28 mouse cellular contexts compared by ENCODE assay signal in the genomic region with DNA sequence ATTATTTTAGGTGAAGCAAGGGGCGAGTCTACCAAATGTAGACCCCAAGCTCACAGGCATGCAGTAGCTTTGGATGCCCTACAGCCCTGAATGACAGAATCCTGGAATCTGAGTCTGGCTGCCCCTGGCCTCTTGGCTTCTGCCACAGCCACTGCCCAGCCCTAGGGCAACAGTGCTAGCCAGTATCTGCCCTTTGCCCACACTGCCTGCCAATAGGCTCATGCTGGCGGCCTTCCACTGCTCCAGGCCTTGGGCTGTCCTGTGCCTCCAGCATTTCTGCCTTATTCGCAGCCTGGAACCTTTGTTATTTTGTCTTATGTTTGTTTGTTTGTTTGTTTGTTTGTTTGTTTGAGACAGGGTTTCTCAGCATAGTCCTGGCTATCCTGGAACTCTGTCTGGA. TPM values are rescaled to one million over a fixed set of nuclear protein-coding genes. Genes with fewer than 3 reads are reported as not detected.
DNase-seq lines count a peak whose midpoint lies in the region; ATAC-seq and TF ChIP-seq lines count a peak whose summit lies in the region.
"Had no signal": no experiment of that assay in that cellular context is flagged by ENCODE, and none has a peak within 500 bp of the region (broad histone marks: within the 10 kb centered on the region; RNA-seq: fewer than 3 reads in every experiment).

No protein-coding gene starts in this region.

- H3K4me1 ChIP-seq in kidney, embryonic 14.5 days (ENCODE audit: control insufficient read depth, insufficient read depth, low read length) = 0 out of 2 replicates have a peak, but pooled peaks cover 7% of the 10 kb centered on the region
- H3K4me1 ChIP-seq: embryonic facial prominence, embryonic 13.5 days; forebrain, embryonic 12.5 days; heart, embryonic 15.5 days; midbrain, embryonic 15.5 days; neural tube, embryonic 13.5 days had no signal

- H3K27ac ChIP-seq in kidney, embryonic 14.5 days (ENCODE audit: low read depth, low read length) = no peak overlapping the region
- H3K27ac ChIP-seq in left cerebral cortex, adult 2 months = no peak overlapping the region
- H3K27ac ChIP-seq: embryonic facial prominence, embryonic 13.5 days; forebrain, embryonic 12.5 days; heart, adult 2 months; heart, embryonic 15.5 days; hindbrain, postnatal 0 days; limb, embryonic 10.5 days; macrophage; midbrain, embryonic 15.5 days; neural tube, embryonic 13.5 days had no signal

- no peak for TF ChIP-seq CTCF in left cerebral cortex, adult 2 months (IDR thresholded peaks at IDR 0.05)

- peak; percentile 72 for DNase-seq in adrenal gland, postnatal 10 days
- no peak for DNase-seq in adrenal gland, adult 8-10 months
- DNase-seq in kidney, adult 11 months = peak; percentile 84
- peak; percentile 19 to 52 for DNase-seq in adrenal gland, postnatal 36 days
- DNase-seq in kidney, postnatal 14 days = peak; percentile 75
- no peak for DNase-seq in left cerebral cortex, adult 2 months (ENCODE audit: extremely low spot score in 1 of 2, low spot score in 2 of 2)
- no peak for DNase-seq in frontal cortex, postnatal 36 days (ENCODE audit: low spot score in 2 of 2)
- DNase-seq: cerebellum, adult 18-20 months; cerebellum, postnatal 25 days; heart, postnatal 4 days; liver; right cerebral cortex, adult 18-20 months; right cerebral cortex, postnatal 4 days; thymus, postnatal 25 days had no signal

- no peak overlapping the region for H3K9ac ChIP-seq in kidney, embryonic 14.5 days (ENCODE audit: low read depth, low read length)
- H3K9ac ChIP-seq: embryonic facial prominence, embryonic 13.5 days; forebrain, embryonic 12.5 days; heart, embryonic 15.5 days; midbrain, embryonic 15.5 days; neural tube, embryonic 13.5 days had no signal

- 88% methylated on average over 3 of the region's 3 CpGs for WGBS in kidney, embryonic 14.5 days

- H3K27me3 ChIP-seq in kidney, embryonic 14.5 days (ENCODE audit: control insufficient read depth, insufficient read depth, low read length) = no peaks in the 10 kb centered on the region
- H3K27me3 ChIP-seq: embryonic facial prominence, embryonic 13.5 days; forebrain, embryonic 12.5 days; heart, embryonic 15.5 days; midbrain, embryonic 15.5 days; neural tube, embryonic 13.5 days had no signal

- H3K9me3 ChIP-seq in kidney, embryonic 14.5 days (ENCODE audit: control insufficient read depth, low read length) = no peaks in the 10 kb centered on the region
- H3K9me3 ChIP-seq: embryonic facial prominence, embryonic 13.5 days; forebrain, embryonic 12.5 days; heart, embryonic 15.5 days; limb, embryonic 10.5 days; midbrain, embryonic 15.5 days; neural tube, embryonic 13.5 days had no signal

- intact Hi-C loops in left cerebral cortex, adult 2 months (cut with DNase I) = no loop called here

- H3K36me3 ChIP-seq in kidney, embryonic 14.5 days (ENCODE audit: control insufficient read depth, insufficient read depth, low read length) = peaks cover 8% of the 10 kb centered on the region; the same call in 1 of the 2 replicates
- H3K36me3 ChIP-seq: heart, embryonic 15.5 days had no signal

- H3K4me3 ChIP-seq in kidney, embryonic 14.5 days (ENCODE audit: low read length) = no peak overlapping the region
- H3K4me3 ChIP-seq in left cerebral cortex, adult 2 months = no peak overlapping the region
- H3K4me3 ChIP-seq: embryonic facial prominence, embryonic 13.5 days; erythroblast, embryonic 14.5 days; forebrain, embryonic 12.5 days; heart, adult 2 months; heart, embryonic 15.5 days; limb, embryonic 10.5 days; midbrain, embryonic 15.5 days; neural tube, embryonic 13.5 days had no signal

- no peak for ATAC-seq in kidney, embryonic 14.5 days (ENCODE audit: low FRiP score, low TSS enrichment)
- ATAC-seq: hindbrain, postnatal 0 days; intestine, embryonic 16.5 days; lung, postnatal 0 days; midbrain, embryonic 15.5 days had no signal

- H3K4me2 ChIP-seq in kidney, embryonic 14.5 days (replicated peaks; ENCODE audit: low read depth, low read length) = no peak overlapping the region
- H3K4me2 ChIP-seq: embryonic facial prominence, embryonic 13.5 days; forebrain, embryonic 12.5 days; heart, embryonic 15.5 days; midbrain, embryonic 15.5 days; neural tube, embryonic 13.5 days had no signal

RNA-seq across cellular contexts. Expression of gene Dnph1, which starts 9.1 kb away (rescaled TPM):
- 1 to 10 TPM; 5.7 to 6.1 TPM for total RNA-seq in adrenal gland, postnatal 10 days (2021)
- total RNA-seq in adrenal gland, adult 8-10 months (2022) = 1 to 10 TPM; 4.5 to 6.9 (median 6.4) TPM
- polyA plus RNA-seq in kidney, embryonic 14.5 days (2014; fragmentation: Nextera tagmentation; extraction: Ambion mirVana) = 67.9 and 71.2 TPM in 2 replicates
- 1 to 10 TPM; 4.2 to 6.9 TPM for total RNA-seq in adrenal gland, postnatal 36 days (2021)
- total RNA-seq in left cerebral cortex, adult 2 months (2021) = 1 to 10 TPM; 4.2 to 5.0 TPM

RNA-seq across cellular contexts. Expression of gene Ttbk1, which starts 18.1 kb away (rescaled TPM):
- total RNA-seq in adrenal gland, postnatal 10 days (2021) = 1 to 10 TPM; 1.2 to 2.2 TPM
- 1 to 10 TPM in 3 of 4 experiments, under 1 TPM in 1; 0.98 to 1.4 (median 1.2) TPM for total RNA-seq in adrenal gland, adult 8-10 months (2022)
- polyA plus RNA-seq in kidney, embryonic 14.5 days (2014; fragmentation: Nextera tagmentation; extraction: Ambion mirVana) = 0.04 and 0.11 TPM in 2 replicates
- 1 to 10 TPM in 1 of 2 experiments, under 1 TPM in 1; 0.63 to 1.1 TPM for total RNA-seq in adrenal gland, postnatal 36 days (2021)
- total RNA-seq in left cerebral cortex, adult 2 months (2021) = 100 to 1,000 TPM; 136 to 148 TPM
- polyA plus RNA-seq: liver, embryonic 16.5 days; macrophage had no signal

RNA-seq across cellular contexts. Expression of gene Cul9, which starts 40.6 kb away (rescaled TPM):
- 10 to 100 TPM; 14.3 to 22.9 TPM for total RNA-seq in adrenal gland, postnatal 10 days (2021)
- 10 to 100 TPM; 31.6 to 48.8 (median 37.7) TPM for total RNA-seq in adrenal gland, adult 8-10 months (2022)
- 3.0 and 4.8 TPM in 2 replicates for polyA plus RNA-seq in kidney, embryonic 14.5 days (2014; fragmentation: Nextera tagmentation; extraction: Ambion mirVana)
- 10 to 100 TPM; 21.5 to 25.5 TPM for total RNA-seq in adrenal gland, postnatal 36 days (2021)
- total RNA-seq in left cerebral cortex, adult 2 months (2021) = 10 to 100 TPM; 66.6 to 70.1 TPM

RNA-seq across cellular contexts. Expression of gene Srf, which starts 50.4 kb away (rescaled TPM):
- total RNA-seq in adrenal gland, postnatal 10 days (2021) = 10 to 100 TPM; 33.6 to 37.6 TPM
- total RNA-seq in adrenal gland, adult 8-10 months (2022) = 10 to 100 TPM; 34.0 to 42.0 (median 37.2) TPM
- 10.3 and 12.8 TPM in 2 replicates for polyA plus RNA-seq in kidney, embryonic 14.5 days (2014; fragmentation: Nextera tagmentation; extraction: Ambion mirVana)
- total RNA-seq in adrenal gland, postnatal 36 days (2021) = 10 to 100 TPM; 43.1 to 46.5 TPM
- 10 to 100 TPM; 57.0 to 74.2 TPM for total RNA-seq in left cerebral cortex, adult 2 months (2021)

Comparison
In these comparisons a context has a peak if more than half of its experiments do, and no peak if none do; other contexts are left out.
1. DNase-seq: peak in adrenal gland, postnatal 10 days (single experiment), kidney, adult 11 months (single experiment), adrenal gland, postnatal 36 days (2 of 2) and kidney, postnatal 14 days (single experiment); none in adrenal gland, adult 8-10 months (single experiment), left cerebral cortex, adult 2 months (0 of 2) and frontal cortex, postnatal 36 days (0 of 2).
2. RNA of gene Ttbk1, which starts 18.1 kb away (total RNA-seq): 136 to 148 TPM in left cerebral cortex, adult 2 months; 1.2 to 2.2 TPM in adrenal gland, postnatal 10 days, 0.98 to 1.4 TPM in adrenal gland, adult 8-10 months and 0.63 to 1.1 TPM in adrenal gland, postnatal 36 days; every median in the first group is over 10 times any median in the second.